Mouse (Mus musculus): Measurements from ENCODE around the gene Slamf7. TPM values are rescaled to one million over a fixed set of nuclear protein-coding genes. Genes with fewer than 3 reads are reported as not detected.

Gene Slamf7
- 1.5 and 1.9 TPM in 2 replicates for polyA plus RNA-seq (2015; fragmentation: Nextera tagmentation; extraction: Ambion mirVana)

DNA sequence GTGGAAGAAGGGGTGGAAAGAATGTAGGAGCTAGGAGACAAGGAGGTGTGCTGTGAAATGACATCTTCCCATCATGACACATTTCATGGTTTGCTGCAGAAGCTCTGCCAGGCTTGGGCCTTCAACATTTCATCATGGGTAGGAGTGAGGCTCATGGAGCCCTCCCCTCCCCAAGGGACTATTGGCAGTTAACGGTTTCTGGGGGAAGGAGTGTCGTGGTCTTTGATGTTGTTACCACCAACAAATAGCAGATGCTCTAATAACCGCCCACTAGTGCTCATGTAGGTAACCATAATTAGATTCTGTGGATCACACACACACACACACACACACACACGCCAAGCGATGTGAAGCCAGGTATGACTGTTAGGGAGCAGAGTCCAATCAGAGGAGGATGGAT lies at the start of gene Slamf7:
TSS of gene Slamf7 (minus strand) at position 302 of the 400 bp plus-strand sequence.
- WGBS (ENCODE audit: insufficient replicate concordance): 64% methylated on average over 5 of the region's 5 CpGs
- H3K4me3 ChIP-seq (ENCODE audit: low read depth, low read length): no peak within 1 kb of the TSS
- H3K4me2 ChIP-seq (ENCODE audit: low read depth, low read length): no peak within 1 kb of the TSS
- no peaks in the 10 kb centered on the region for H3K4me1 ChIP-seq (ENCODE audit: control insufficient read depth, low read depth, low read length)
- no peak within 1 kb of the TSS for H3K9ac ChIP-seq (ENCODE audit: low read depth, low read length)
- no peaks in the 10 kb centered on the region for H3K27me3 ChIP-seq (ENCODE audit: control insufficient read depth, insufficient read depth, low read depth, low read length)
- H3K36me3 ChIP-seq (ENCODE audit: control insufficient read depth, insufficient read depth): no peaks in the 10 kb centered on the region
- H3K9me3 ChIP-seq (replicated peaks; ENCODE audit: control insufficient read depth, low read length): no peaks in the 10 kb centered on the region
- ATAC-seq (ENCODE audit: low read depth): no peak
- H3K27ac ChIP-seq (ENCODE audit: low read length): no peak within 1 kb of the TSS

DNA sequence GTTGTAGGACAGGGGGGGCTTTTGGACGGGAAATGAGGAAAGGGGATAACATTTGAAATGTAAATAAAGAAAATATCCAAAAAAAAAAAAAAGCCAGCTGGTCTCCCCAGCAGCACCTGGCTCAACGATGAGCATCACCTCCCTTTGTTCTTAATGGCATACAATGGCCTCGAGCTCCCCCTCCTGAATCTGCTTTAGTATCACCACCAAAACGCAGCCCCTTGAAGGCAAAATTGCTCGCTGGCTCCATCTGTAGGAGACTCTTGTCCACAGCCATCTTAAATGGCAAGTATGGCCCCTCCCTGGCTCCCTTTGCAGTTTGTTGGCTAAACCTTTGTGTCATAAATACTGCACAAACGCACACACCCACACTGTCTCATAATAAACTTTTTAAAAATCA lies 46.1 kb upstream of the Slamf7 start:
- H3K36me3 ChIP-seq (ENCODE audit: control insufficient read depth, insufficient read depth): no peaks in the 10 kb centered on the region
- H3K27me3 ChIP-seq (ENCODE audit: control insufficient read depth, insufficient read depth, low read depth, low read length): no peaks in the 10 kb centered on the region
- no peak overlapping the region for H3K4me3 ChIP-seq (ENCODE audit: low read depth, low read length)

DNA sequence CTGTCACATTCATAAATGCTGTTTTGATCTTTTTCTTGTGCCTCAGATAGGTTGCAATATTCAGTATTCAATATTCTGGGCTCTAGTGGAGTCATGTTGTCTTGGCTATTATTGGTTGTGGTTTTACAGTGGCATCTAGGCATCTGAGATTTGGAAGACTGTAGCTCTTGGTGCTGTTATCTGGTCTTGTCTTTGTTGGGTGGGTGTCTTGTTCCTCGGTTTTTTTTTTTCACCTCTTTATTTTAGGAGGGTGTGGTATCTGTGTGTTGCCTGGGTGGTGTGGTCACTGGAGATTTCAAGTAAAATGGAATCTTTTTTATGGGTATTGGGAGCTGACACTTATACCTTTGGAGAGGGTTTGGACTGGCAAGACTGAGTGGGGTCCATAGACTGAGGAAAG lies 41.1 kb upstream of the Slamf7 start:
- Histone ChIP-seq H3K36me3 (ENCODE audit: control insufficient read depth, insufficient read depth) (no peaks in the 10 kb centered on the region), H3K4me2 (ENCODE audit: low read depth, low read length) (no peak overlapping the region), H3K27me3 (ENCODE audit: control insufficient read depth, insufficient read depth, low read depth, low read length) (no peaks in the 10 kb centered on the region), H3K27ac (ENCODE audit: low read length) (no peak overlapping the region), H3K9me3 (replicated peaks; ENCODE audit: control insufficient read depth, low read length) (no peaks in the 10 kb centered on the region), H3K9ac (ENCODE audit: low read depth, low read length) (no peak overlapping the region), H3K4me1 (ENCODE audit: control insufficient read depth, low read depth, low read length) (no peaks in the 10 kb centered on the region), H3K4me3 (ENCODE audit: low read depth, low read length) (no peak overlapping the region)
- ATAC-seq (ENCODE audit: low read depth): no peak
- WGBS (ENCODE audit: insufficient replicate concordance): 12% methylated on average over 1 of the region's 1 CpGs

More for the DNA sequence above, 46.1 kb upstream of the Slamf7 start:
- Histone ChIP-seq H3K9me3 (replicated peaks; ENCODE audit: control insufficient read depth, low read length) (no peaks in the 10 kb centered on the region), H3K4me1 (ENCODE audit: control insufficient read depth, low read depth, low read length) (no peaks in the 10 kb centered on the region), H3K27ac (ENCODE audit: low read length) (no peak overlapping the region), H3K4me2 (ENCODE audit: low read depth, low read length) (no peak overlapping the region), H3K9ac (ENCODE audit: low read depth, low read length) (no peak overlapping the region)
- 9% methylated on average over 6 of the region's 6 CpGs for WGBS (ENCODE audit: insufficient replicate concordance)
- no peak for ATAC-seq (ENCODE audit: low read depth)

DNA sequence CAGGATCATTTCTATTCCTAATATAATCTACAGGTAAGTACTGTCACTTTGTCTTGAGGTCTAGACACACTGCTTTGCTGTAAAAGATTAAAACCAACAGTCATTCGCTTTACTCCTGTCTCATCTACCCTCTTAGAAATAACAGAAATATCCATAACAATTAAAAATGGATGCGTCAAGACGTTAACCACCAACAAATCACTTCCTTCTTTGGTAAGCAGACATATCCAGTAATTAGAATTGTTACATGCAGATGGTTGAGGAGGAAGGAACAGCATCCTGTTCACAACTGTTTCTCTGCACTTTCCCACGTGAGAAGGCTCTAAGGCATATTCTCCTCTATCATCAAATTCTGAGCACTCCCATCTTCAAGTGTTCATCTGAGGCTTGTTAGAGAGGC lies 34.5 kb upstream of the Slamf7 start:
- Histone ChIP-seq H3K9ac (ENCODE audit: low read depth, low read length) (no peak overlapping the region), H3K4me2 (ENCODE audit: low read depth, low read length) (no peak overlapping the region), H3K27ac (ENCODE audit: low read length) (no peak overlapping the region), H3K27me3 (ENCODE audit: control insufficient read depth, insufficient read depth, low read depth, low read length) (no peaks in the 10 kb centered on the region), H3K4me3 (ENCODE audit: low read depth, low read length) (no peak overlapping the region), H3K9me3 (replicated peaks; ENCODE audit: control insufficient read depth, low read length) (no peaks in the 10 kb centered on the region), H3K4me1 (ENCODE audit: control insufficient read depth, low read depth, low read length) (no peaks in the 10 kb centered on the region), H3K36me3 (ENCODE audit: control insufficient read depth, insufficient read depth) (no peaks in the 10 kb centered on the region)
- ATAC-seq (ENCODE audit: low read depth): no peak
- WGBS (ENCODE audit: insufficient replicate concordance): 36% methylated on average over 4 of the region's 4 CpGs

DNA sequence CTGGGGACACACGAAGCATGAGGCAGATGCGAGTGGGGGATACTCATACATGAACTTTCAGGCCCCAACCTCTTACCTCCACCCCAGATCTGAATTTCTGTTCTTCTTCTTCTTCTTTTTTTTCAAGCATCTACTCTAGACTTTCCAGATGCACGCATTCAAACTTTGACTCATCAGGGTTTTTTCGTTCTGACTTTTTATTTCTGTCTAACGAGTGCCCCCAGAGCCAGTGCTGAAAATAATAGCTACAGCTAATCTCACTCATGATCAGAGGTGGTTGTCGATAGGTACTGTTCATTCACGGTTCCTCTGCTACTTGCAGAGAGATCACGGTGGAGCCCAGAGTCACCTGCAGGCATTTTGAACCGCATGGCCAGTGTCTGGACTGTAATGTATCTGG lies 32.1 kb upstream of the Slamf7 start:
- Histone ChIP-seq H3K27me3 (ENCODE audit: control insufficient read depth, insufficient read depth, low read depth, low read length) (no peaks in the 10 kb centered on the region), H3K36me3 (ENCODE audit: control insufficient read depth, insufficient read depth) (no peaks in the 10 kb centered on the region), H3K4me1 (ENCODE audit: control insufficient read depth, low read depth, low read length) (no peaks in the 10 kb centered on the region; the same call in 1 of the 2 replicates), H3K4me3 (ENCODE audit: low read depth, low read length) (no peak overlapping the region), H3K4me2 (ENCODE audit: low read depth, low read length) (no peak overlapping the region), H3K27ac (ENCODE audit: low read length) (no peak overlapping the region), H3K9ac (ENCODE audit: low read depth, low read length) (no peak overlapping the region), H3K9me3 (replicated peaks; ENCODE audit: control insufficient read depth, low read length) (no peaks in the 10 kb centered on the region)
- no peak for ATAC-seq (ENCODE audit: low read depth)
- whole genome bisulfite sequencing (ENCODE audit: insufficient replicate concordance): 57% methylated on average over 9 of the region's 9 CpGs

DNA sequence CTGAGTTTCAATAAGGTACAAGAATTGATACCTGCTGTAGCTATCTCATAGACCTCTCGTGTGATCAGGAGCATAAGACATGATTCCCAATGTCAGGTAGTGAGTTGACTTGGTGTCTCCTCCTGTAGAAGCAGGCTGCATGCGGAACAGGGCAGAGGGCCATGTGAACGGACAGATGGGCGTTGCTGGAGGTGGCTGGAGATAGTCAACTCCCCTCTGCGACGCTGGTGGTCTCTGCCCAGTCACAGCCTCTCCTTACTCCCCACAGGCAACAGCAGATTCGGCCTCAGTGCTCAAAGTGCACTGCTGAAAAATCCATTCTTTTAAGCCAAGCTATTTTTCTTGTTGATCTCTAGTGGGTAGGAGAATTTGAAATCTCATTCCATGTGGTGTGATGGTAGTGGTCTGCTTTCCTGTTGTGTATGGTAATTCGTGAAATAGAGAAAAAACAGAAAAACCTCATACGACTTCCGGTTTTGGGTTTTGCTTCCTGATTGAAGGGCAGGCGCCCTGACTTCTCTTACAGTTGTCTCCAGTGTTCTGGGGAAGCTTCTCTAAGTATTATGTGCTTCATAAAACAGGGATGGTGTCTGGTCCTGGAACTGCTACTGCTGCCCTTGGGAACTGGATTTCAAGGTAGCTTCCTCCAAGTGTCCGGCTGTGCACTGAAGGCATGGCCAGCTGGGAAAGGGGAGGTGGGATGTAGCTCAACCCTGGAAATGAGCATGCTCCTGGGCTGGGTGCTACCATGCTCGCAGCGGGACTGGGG lies 28.9 kb upstream of the Slamf7 start, which contains the start of gene Cd48:
TSS of gene Cd48 (plus strand) at position 479 of the 769 bp plus-strand sequence.
- no peak within 1 kb of the TSS for H3K9ac ChIP-seq (ENCODE audit: low read depth, low read length)
- WGBS (ENCODE audit: insufficient replicate concordance): 25% methylated on average over 14 of the region's 14 CpGs
- H3K4me1 ChIP-seq (ENCODE audit: control insufficient read depth, low read depth, low read length): no peaks in the 10 kb centered on the region; the same call in 1 of the 2 replicates
- peak within 1 kb of the TSS; percentile 20 for H3K4me3 ChIP-seq (ENCODE audit: low read depth, low read length)
- no peaks in the 10 kb centered on the region for H3K36me3 ChIP-seq (ENCODE audit: control insufficient read depth, insufficient read depth)
- H3K27me3 ChIP-seq (ENCODE audit: control insufficient read depth, insufficient read depth, low read depth, low read length): no peaks in the 10 kb centered on the region
- no peak for ATAC-seq (ENCODE audit: low read depth)
- H3K27ac ChIP-seq (ENCODE audit: low read length): peak within 1 kb of the TSS; percentile 55
- H3K4me2 ChIP-seq (ENCODE audit: low read depth, low read length): peak within 1 kb of the TSS; percentile 35
- no peaks in the 10 kb centered on the region for H3K9me3 ChIP-seq (replicated peaks; ENCODE audit: control insufficient read depth, low read length)

DNA sequence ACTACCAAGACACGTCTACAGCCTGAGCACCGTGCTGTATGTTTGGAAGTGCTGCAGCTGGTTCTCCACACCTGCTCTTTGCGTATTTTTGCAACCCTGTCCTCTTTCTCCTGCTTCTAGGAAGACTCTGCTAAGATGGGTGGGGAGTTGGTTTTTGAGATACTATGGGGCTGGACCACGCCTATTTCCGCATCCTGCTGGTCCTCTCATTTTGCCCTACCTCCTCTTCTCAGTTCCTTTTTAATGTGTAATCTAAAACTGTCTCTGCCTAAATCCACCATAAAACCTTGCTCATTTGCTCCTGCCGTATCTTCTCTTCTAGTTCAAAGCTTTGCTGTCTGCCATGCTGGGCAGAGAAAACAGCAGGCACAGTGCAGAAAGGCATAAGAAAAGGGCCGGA lies 28.2 kb upstream of the Slamf7 start:
- no peak overlapping the region for H3K4me3 ChIP-seq (ENCODE audit: low read depth, low read length)
- no peaks in the 10 kb centered on the region for H3K9me3 ChIP-seq (replicated peaks; ENCODE audit: control insufficient read depth, low read length)
- H3K4me2 ChIP-seq (ENCODE audit: low read depth, low read length): peak overlapping the region; percentile 35
- no peak overlapping the region for H3K9ac ChIP-seq (ENCODE audit: low read depth, low read length)
- no peak for ATAC-seq (ENCODE audit: low read depth)
- no peaks in the 10 kb centered on the region for H3K27me3 ChIP-seq (ENCODE audit: control insufficient read depth, insufficient read depth, low read depth, low read length)
- H3K4me1 ChIP-seq (ENCODE audit: control insufficient read depth, low read depth, low read length): no peaks in the 10 kb centered on the region; the same call in 1 of the 2 replicates
- H3K36me3 ChIP-seq (ENCODE audit: control insufficient read depth, insufficient read depth): no peaks in the 10 kb centered on the region
- 21% methylated on average over 7 of the region's 7 CpGs for WGBS (ENCODE audit: insufficient replicate concordance)
- no peak overlapping the region; the same call in 1 of the 2 replicates for H3K27ac ChIP-seq (ENCODE audit: low read length)

DNA sequence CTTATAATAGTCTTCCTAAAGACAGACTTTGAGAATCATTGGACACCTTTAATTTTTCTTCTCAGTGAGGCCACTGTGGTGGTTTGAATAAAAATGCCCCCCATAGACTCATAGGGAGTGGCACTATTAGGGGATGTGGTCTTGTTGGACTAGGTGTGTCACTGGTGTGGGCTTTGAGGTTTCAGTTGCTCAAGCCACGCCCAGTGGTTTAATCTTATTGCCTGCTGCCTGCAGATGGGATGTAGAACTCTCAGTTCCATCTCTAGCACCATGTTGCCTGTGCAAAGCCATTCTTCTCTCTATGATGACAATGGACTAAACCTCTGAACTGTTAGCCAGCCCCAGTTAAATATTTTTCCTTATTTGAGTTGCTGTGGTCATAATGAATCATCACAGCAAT lies 24.9 kb upstream of the Slamf7 start:
- no peak for ATAC-seq (ENCODE audit: low read depth)

DNA sequence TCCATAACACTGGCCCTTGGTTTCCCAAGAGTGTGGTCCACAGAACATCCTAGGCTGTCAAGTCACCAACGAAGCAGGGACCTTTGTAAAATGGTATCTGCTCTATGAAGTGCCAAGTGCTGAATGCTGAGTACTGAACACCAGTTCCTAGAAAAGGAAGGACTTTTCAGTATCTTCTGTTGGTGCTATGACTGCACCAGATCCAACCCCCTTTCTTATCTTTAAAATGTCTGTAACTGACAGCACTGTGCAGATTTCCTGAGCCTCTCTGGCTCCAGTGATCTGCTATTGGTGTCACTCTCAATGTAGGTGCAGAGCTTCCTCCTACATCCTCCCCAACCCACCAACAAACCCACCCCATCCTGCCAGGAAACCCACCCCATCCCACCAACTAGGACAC lies 21.6 kb upstream of the Slamf7 start:
- WGBS (ENCODE audit: insufficient replicate concordance): 26% methylated on average over 1 of the region's 1 CpGs
- ATAC-seq (ENCODE audit: low read depth): peak; percentile 16; the same call in 1 of the 2 replicates

More for the DNA sequence above, 24.9 kb upstream of the Slamf7 start:
- no peaks in the 10 kb centered on the region for H3K36me3 ChIP-seq (ENCODE audit: control insufficient read depth, insufficient read depth)
- H3K27ac ChIP-seq (ENCODE audit: low read length): no peak overlapping the region
- 32% methylated on average over 1 of the region's 1 CpGs for WGBS (ENCODE audit: insufficient replicate concordance)
- no peak overlapping the region for H3K4me3 ChIP-seq (ENCODE audit: low read depth, low read length)
- H3K4me1 ChIP-seq (ENCODE audit: control insufficient read depth, low read depth, low read length): no peaks in the 10 kb centered on the region; the same call in 1 of the 2 replicates
- no peaks in the 10 kb centered on the region for H3K9me3 ChIP-seq (replicated peaks; ENCODE audit: control insufficient read depth, low read length)
- no peak overlapping the region for H3K4me2 ChIP-seq (ENCODE audit: low read depth, low read length)
- no peaks in the 10 kb centered on the region for H3K27me3 ChIP-seq (ENCODE audit: control insufficient read depth, insufficient read depth, low read depth, low read length)
- no peak overlapping the region for H3K9ac ChIP-seq (ENCODE audit: low read depth, low read length)

More for the DNA sequence above, 21.6 kb upstream of the Slamf7 start:
- no peaks in the 10 kb centered on the region for H3K27me3 ChIP-seq (ENCODE audit: control insufficient read depth, insufficient read depth, low read depth, low read length)
- H3K4me2 ChIP-seq (ENCODE audit: low read depth, low read length): no peak overlapping the region
- H3K27ac ChIP-seq (ENCODE audit: low read length): no peak overlapping the region
- H3K36me3 ChIP-seq (ENCODE audit: control insufficient read depth, insufficient read depth): no peaks in the 10 kb centered on the region
- no peaks in the 10 kb centered on the region; the same call in 1 of the 2 replicates for H3K4me1 ChIP-seq (ENCODE audit: control insufficient read depth, low read depth, low read length)
- no peaks in the 10 kb centered on the region for H3K9me3 ChIP-seq (replicated peaks; ENCODE audit: control insufficient read depth, low read length)
- H3K4me3 ChIP-seq (ENCODE audit: low read depth, low read length): no peak overlapping the region
- H3K9ac ChIP-seq (ENCODE audit: low read depth, low read length): no peak overlapping the region

Data from liver, embryonic 16.5 days (tissue).